Mouse (Mus musculus): ENCODE measurements around the gene Fgfr2. TPM values are rescaled to one million over a fixed set of nuclear protein-coding genes. Genes with fewer than 3 reads are reported as not detected.

Gene Fgfr2
- polyA plus RNA-seq, 1 experiment = 0.17 TPM

GRCm38 (mm10) chr7:132296661-132297443, 826.3 kb downstream of the Fgfr2 start:
- no peak overlapping the region for H3K4me3 ChIP-seq
- no peaks in the 10 kb centered on the region for H3K36me3 ChIP-seq (ENCODE audit: control insufficient read depth, insufficient read depth)
- TF ChIP-seq TCF12 (IDR thresholded peaks at IDR 0.05; ENCODE audit: insufficient read depth, poor library complexity, severe bottlenecking) = no peak
- TF ChIP-seq TCF3 (IDR thresholded peaks at IDR 0.05; ENCODE audit: insufficient read length, low read depth) = no peak
- H3K27me3 ChIP-seq (ENCODE audit: control insufficient read depth, insufficient read depth, insufficient read length) = no peaks in the 10 kb centered on the region
- no peak overlapping the region for H3ac ChIP-seq (ENCODE audit: control insufficient read depth, insufficient read length)
- no peak overlapping the region for H3K4me2 ChIP-seq (ENCODE audit: low read depth)
- H3K79me2 ChIP-seq (ENCODE audit: control insufficient read depth, insufficient read depth) = peaks cover 81% of the 10 kb centered on the region

DNA sequence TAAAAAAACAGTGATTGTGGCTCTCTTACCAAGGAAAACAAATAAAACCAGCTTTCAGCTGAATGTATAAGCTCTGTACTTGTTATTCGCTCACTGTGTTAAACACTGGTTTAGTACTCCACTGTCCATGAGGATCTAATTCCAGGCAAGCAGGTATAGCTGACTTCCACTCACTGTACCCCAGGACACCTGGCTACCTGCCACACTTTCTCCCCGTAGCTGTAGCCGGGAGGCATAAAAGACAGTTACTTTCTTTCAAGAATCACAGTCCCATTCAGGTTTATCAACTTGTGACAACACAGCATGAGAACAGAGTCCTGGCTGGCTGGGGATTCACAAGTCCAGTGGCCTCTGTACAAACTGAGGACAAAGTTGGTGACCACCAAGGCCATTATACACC, 827.0 kb downstream of the Fgfr2 start:
- Histone ChIP-seq H3K27me3 (ENCODE audit: control insufficient read depth, insufficient read depth, insufficient read length) (no peaks in the 10 kb centered on the region), H3K36me3 (ENCODE audit: control insufficient read depth, insufficient read depth) (no peaks in the 10 kb centered on the region), H3K4me2 (ENCODE audit: low read depth) (no peak overlapping the region), H3K4me3 (no peak overlapping the region), H3K79me2 (ENCODE audit: control insufficient read depth, insufficient read depth) (peaks cover 78% of the 10 kb centered on the region), H3ac (ENCODE audit: control insufficient read depth, insufficient read length) (no peak overlapping the region)
- TF ChIP-seq POLR2A (IDR thresholded peaks at IDR 0.05; ENCODE audit: insufficient read length, low read depth) = no peak
- TF ChIP-seq CEBPB (IDR thresholded peaks at IDR 0.05; ENCODE audit: insufficient read depth, poor library complexity, severe bottlenecking) = no peak
- TF ChIP-seq MAX (IDR thresholded peaks at IDR 0.05; ENCODE audit: low read depth) = no peak
- TF ChIP-seq POLR2AphosphoS2 (IDR thresholded peaks at IDR 0.05; ENCODE audit: insufficient read length, low read depth) = no peak
- TF ChIP-seq E2F4 (IDR thresholded peaks at IDR 0.05; ENCODE audit: insufficient read depth) = no peak
- TF ChIP-seq REST (IDR thresholded peaks at IDR 0.05; ENCODE audit: insufficient read depth, insufficient read length) = no peak
- TF ChIP-seq SRF (IDR thresholded peaks at IDR 0.05; ENCODE audit: control insufficient read depth, insufficient read length, low read depth) = no peak
- no peak for TF ChIP-seq TCF12 (IDR thresholded peaks at IDR 0.05; ENCODE audit: insufficient read depth, poor library complexity, severe bottlenecking)
- no peak for TF ChIP-seq USF1 (IDR thresholded peaks at IDR 0.05; ENCODE audit: low read depth)
- no peak for TF ChIP-seq MYOG (IDR thresholded peaks at IDR 0.05; ENCODE audit: control insufficient read depth in 1 of 3, insufficient read depth in 1 of 3, insufficient read length in 2 of 3, low read depth in 2 of 3)
- TF ChIP-seq MYOD1 (IDR thresholded peaks at IDR 0.05; ENCODE audit: control insufficient read depth in 1 of 3, insufficient read length in 2 of 3, low read depth in 2 of 3) = no peak
- no peak for TF ChIP-seq TCF3 (IDR thresholded peaks at IDR 0.05; ENCODE audit: insufficient read length, low read depth)

DNA sequence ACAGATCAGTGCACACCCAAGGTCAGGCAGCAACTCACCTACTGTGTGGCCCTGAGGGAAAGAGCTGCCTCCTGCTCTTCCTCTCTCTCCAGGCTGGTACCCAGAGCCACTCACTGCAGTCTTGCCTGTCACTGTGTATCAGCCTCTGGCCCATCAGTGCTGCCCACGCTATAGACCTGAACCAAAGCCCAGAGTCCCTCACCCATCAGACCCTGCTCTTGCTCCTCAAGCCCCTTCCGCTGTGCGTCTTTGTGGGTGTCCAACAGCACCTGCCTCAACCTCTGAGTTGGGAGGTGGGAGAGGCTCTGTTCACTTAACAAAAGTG, 835.8 kb downstream of the Fgfr2 start:
- H3K4me3 ChIP-seq = no peak overlapping the region
- no peaks in the 10 kb centered on the region for H3K27me3 ChIP-seq (ENCODE audit: control insufficient read depth, insufficient read depth, insufficient read length)
- no peak overlapping the region for H3ac ChIP-seq (ENCODE audit: control insufficient read depth, insufficient read length)
- TF ChIP-seq E2F4 (IDR thresholded peaks at IDR 0.05; ENCODE audit: insufficient read depth) (no peak), MAX (IDR thresholded peaks at IDR 0.05; ENCODE audit: low read depth) (no peak), USF1 (IDR thresholded peaks at IDR 0.05; ENCODE audit: low read depth) (no peak), TCF12 (IDR thresholded peaks at IDR 0.05; ENCODE audit: insufficient read depth, poor library complexity, severe bottlenecking) (no peak), REST (IDR thresholded peaks at IDR 0.05; ENCODE audit: insufficient read depth, insufficient read length) (no peak), MYOD1 (IDR thresholded peaks at IDR 0.05; ENCODE audit: control insufficient read depth in 1 of 3, insufficient read length in 2 of 3, low read depth in 2 of 3) (no peak), MYOG (IDR thresholded peaks at IDR 0.05; ENCODE audit: control insufficient read depth in 1 of 3, insufficient read depth in 1 of 3, insufficient read length in 2 of 3, low read depth in 2 of 3) (no peak)
- H3K4me2 ChIP-seq (ENCODE audit: low read depth) = peak overlapping the region; percentile 42
- peaks cover 62% of the 10 kb centered on the region for H3K79me2 ChIP-seq (ENCODE audit: control insufficient read depth, insufficient read depth)
- no peaks in the 10 kb centered on the region for H3K36me3 ChIP-seq (ENCODE audit: control insufficient read depth, insufficient read depth)

DNA sequence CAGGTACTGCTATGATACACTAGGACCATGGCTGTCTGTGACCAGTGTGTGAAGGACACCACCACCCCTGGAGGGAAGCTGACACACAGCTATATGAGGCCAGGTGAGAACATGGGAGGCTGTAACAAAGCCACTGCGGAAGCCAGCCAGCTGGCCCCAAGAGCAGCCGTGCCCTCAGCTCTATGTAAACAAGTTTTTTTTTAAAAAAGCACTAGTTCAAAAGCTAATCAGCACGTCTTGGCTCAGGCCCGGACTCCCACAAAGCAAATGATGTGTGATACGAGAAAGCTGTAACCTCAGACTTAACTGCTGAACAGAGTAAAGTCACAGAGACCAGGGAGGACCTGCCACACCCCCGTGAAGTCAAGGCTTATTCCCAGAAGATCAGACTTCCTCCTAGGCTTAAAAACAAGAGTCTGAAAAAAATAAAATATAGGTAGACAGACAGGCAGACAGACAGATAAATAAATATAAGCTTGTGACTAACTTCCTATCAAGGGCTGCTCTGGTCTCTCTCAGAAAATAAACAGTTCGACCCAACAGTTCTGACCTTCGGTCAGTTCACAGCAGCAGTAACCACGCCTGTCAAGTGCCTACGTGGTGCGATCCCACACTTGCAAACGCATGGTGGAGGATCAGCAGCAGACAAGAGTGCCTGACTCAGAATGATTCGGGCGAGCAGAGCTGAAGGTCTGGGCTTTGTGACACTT, 836.4 kb downstream of the Fgfr2 start:
- no peaks in the 10 kb centered on the region for H3K27me3 ChIP-seq (ENCODE audit: control insufficient read depth, insufficient read depth, insufficient read length)
- no peak for TF ChIP-seq POLR2A (IDR thresholded peaks at IDR 0.05; ENCODE audit: insufficient read length, low read depth)
- TF ChIP-seq MYOG (IDR thresholded peaks at IDR 0.05; ENCODE audit: control insufficient read depth in 1 of 3, insufficient read depth in 1 of 3, insufficient read length in 2 of 3, low read depth in 2 of 3) = peak in 1 of 3 experiments; percentile 35
- no peak for TF ChIP-seq REST (IDR thresholded peaks at IDR 0.05; ENCODE audit: insufficient read depth, insufficient read length)
- no peak for TF ChIP-seq SRF (IDR thresholded peaks at IDR 0.05; ENCODE audit: control insufficient read depth, insufficient read length, low read depth)
- no peak for TF ChIP-seq TCF12 (IDR thresholded peaks at IDR 0.05; ENCODE audit: insufficient read depth, poor library complexity, severe bottlenecking)
- TF ChIP-seq POLR2AphosphoS2 (IDR thresholded peaks at IDR 0.05; ENCODE audit: insufficient read length, low read depth) = no peak
- no peak for TF ChIP-seq MYOD1 (IDR thresholded peaks at IDR 0.05; ENCODE audit: control insufficient read depth in 1 of 3, insufficient read length in 2 of 3, low read depth in 2 of 3)
- H3K36me3 ChIP-seq (ENCODE audit: control insufficient read depth, insufficient read depth) = no peaks in the 10 kb centered on the region
- H3K4me3 ChIP-seq = no peak overlapping the region
- no peak overlapping the region for H3ac ChIP-seq (ENCODE audit: control insufficient read depth, insufficient read length)
- peak overlapping the region; percentile 42 for H3K4me2 ChIP-seq (ENCODE audit: low read depth)
- peaks cover 59% of the 10 kb centered on the region for H3K79me2 ChIP-seq (ENCODE audit: control insufficient read depth, insufficient read depth)

GRCm38 (mm10) chr7:132284795-132285194, 838.4 kb downstream of the Fgfr2 start:
- Histone ChIP-seq H3ac (ENCODE audit: control insufficient read depth, insufficient read length) (no peak overlapping the region), H3K79me2 (ENCODE audit: control insufficient read depth, insufficient read depth) (peaks cover 58% of the 10 kb centered on the region), H3K27me3 (ENCODE audit: control insufficient read depth, insufficient read depth, insufficient read length) (no peaks in the 10 kb centered on the region), H3K4me2 (ENCODE audit: low read depth) (no peak overlapping the region), H3K4me3 (no peak overlapping the region), H3K36me3 (ENCODE audit: control insufficient read depth, insufficient read depth) (no peaks in the 10 kb centered on the region)
- TF ChIP-seq REST (IDR thresholded peaks at IDR 0.05; ENCODE audit: insufficient read depth, insufficient read length) (no peak), POLR2A (IDR thresholded peaks at IDR 0.05; ENCODE audit: insufficient read length, low read depth) (no peak), TCF12 (IDR thresholded peaks at IDR 0.05; ENCODE audit: insufficient read depth, poor library complexity, severe bottlenecking) (no peak), MYOG (IDR thresholded peaks at IDR 0.05; ENCODE audit: control insufficient read depth in 1 of 3, insufficient read depth in 1 of 3, insufficient read length in 2 of 3, low read depth in 2 of 3) (no peak), MYOD1 (IDR thresholded peaks at IDR 0.05; ENCODE audit: control insufficient read depth in 1 of 3, insufficient read length in 2 of 3, low read depth in 2 of 3) (no peak), USF1 (IDR thresholded peaks at IDR 0.05; ENCODE audit: low read depth) (no peak), E2F4 (IDR thresholded peaks at IDR 0.05; ENCODE audit: insufficient read depth) (no peak), POLR2AphosphoS2 (IDR thresholded peaks at IDR 0.05; ENCODE audit: insufficient read length, low read depth) (no peak), CEBPB (IDR thresholded peaks at IDR 0.05; ENCODE audit: insufficient read depth, poor library complexity, severe bottlenecking) (no peak), TCF3 (IDR thresholded peaks at IDR 0.05; ENCODE audit: insufficient read length, low read depth) (no peak), MAX (IDR thresholded peaks at IDR 0.05; ENCODE audit: low read depth) (no peak), SRF (IDR thresholded peaks at IDR 0.05; ENCODE audit: control insufficient read depth, insufficient read length, low read depth) (no peak)
